In the genomic region with DNA sequence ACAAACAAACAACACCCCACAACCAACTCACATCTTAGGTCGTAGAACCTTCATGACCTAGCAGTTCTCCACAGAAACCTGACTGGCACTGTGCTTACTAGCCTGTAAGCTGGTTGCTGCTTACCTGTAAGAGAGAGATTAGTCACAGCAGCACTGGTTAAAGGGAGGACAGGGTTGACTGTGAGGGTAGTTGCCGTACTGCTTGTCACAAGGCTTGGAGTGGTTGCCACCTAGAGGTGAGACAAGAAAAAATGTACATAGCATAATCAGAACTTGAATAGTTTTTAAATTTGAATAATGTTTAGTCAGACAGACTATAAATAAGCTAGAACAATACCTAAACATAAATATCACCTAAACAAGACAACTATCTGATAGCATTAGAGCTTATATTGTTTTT, we compare ENCODE assay signal across 13 mouse cellular contexts.
DNase-seq lines count a peak whose midpoint lies in the region; ATAC-seq and TF ChIP-seq lines count a peak whose summit lies in the region.
"Had no signal": no experiment of that assay in that cellular context is flagged by ENCODE, and none has a peak within 500 bp of the region (broad histone marks: within the 10 kb centered on the region; RNA-seq: fewer than 3 reads in every experiment).

No protein-coding gene starts in this region.

- H3K9me3 ChIP-seq in hindbrain, postnatal 0 days (ENCODE audit: low read length), result no peaks in the 10 kb centered on the region
- no peaks in the 10 kb centered on the region for H3K9me3 ChIP-seq in hindbrain, embryonic 12.5 days (replicated peaks)
- no peaks in the 10 kb centered on the region for H3K9me3 ChIP-seq in midbrain, embryonic 11.5 days (ENCODE audit: control insufficient read depth, low read length)
- no peaks in the 10 kb centered on the region for H3K9me3 ChIP-seq in midbrain, embryonic 15.5 days
- H3K9me3 ChIP-seq in MEL (replicated peaks; ENCODE audit: insufficient read depth, low read length), result no peaks in the 10 kb centered on the region
- H3K9me3 ChIP-seq: embryonic facial prominence, embryonic 10.5 days; heart, embryonic 12.5 days; hindbrain, embryonic 15.5 days had no signal

- TF ChIP-seq CTCF in hindbrain, postnatal 0 days (IDR thresholded peaks at IDR 0.05; ENCODE audit: low read depth), result peak; percentile 52
- peak; percentile 14 to 55 (median 33); a peak in 3 of 6 replicates for TF ChIP-seq CTCF in MEL (IDR thresholded peaks at IDR 0.05 in 2 of 3, conservative IDR thresholded peaks at IDR 0.05 in 1 of 3; ENCODE audit: control insufficient read depth in 1 of 3, insufficient read depth in 1 of 3, low read depth in 2 of 3, low read length in 3 of 3, poor library complexity in 1 of 3, severe bottlenecking in 1 of 3)

- H3K4me2 ChIP-seq in hindbrain, postnatal 0 days (ENCODE audit: low read depth, low read length), result no peak overlapping the region
- H3K4me2 ChIP-seq in hindbrain, embryonic 12.5 days (replicated peaks), result no peak overlapping the region
- H3K4me2 ChIP-seq in midbrain, embryonic 11.5 days, result no peak overlapping the region
- no peak overlapping the region for H3K4me2 ChIP-seq in midbrain, embryonic 15.5 days
- H3K4me2 ChIP-seq: heart, embryonic 12.5 days; hindbrain, embryonic 15.5 days had no signal

- no peak overlapping the region for H3K27ac ChIP-seq in hindbrain, postnatal 0 days
- H3K27ac ChIP-seq in hindbrain, embryonic 12.5 days, result no peak overlapping the region
- no peak overlapping the region for H3K27ac ChIP-seq in midbrain, embryonic 11.5 days (ENCODE audit: low read depth, low read length)
- H3K27ac ChIP-seq in midbrain, embryonic 15.5 days, result no peak overlapping the region
- no peak overlapping the region for H3K27ac ChIP-seq in MEL (ENCODE audit: control insufficient read depth, low read depth, low read length)
- H3K27ac ChIP-seq: embryonic facial prominence, embryonic 10.5 days; hindbrain, embryonic 15.5 days had no signal

- 84% methylated on average over 2 of the region's 2 CpGs for WGBS in hindbrain, postnatal 0 days
- WGBS in hindbrain, embryonic 12.5 days, result 83% methylated on average over 2 of the region's 2 CpGs
- 91% methylated on average over 2 of the region's 2 CpGs for WGBS in midbrain, embryonic 11.5 days
- 81% methylated on average over 2 of the region's 2 CpGs for WGBS in midbrain, embryonic 15.5 days

- TF ChIP-seq POLR2A in MEL (IDR thresholded peaks at IDR 0.05; ENCODE audit: control insufficient read depth in 1 of 2, insufficient read depth in 1 of 2, low read depth in 1 of 2, low read length in 2 of 2, poor library complexity in 1 of 2), result no peak

- no peak for ATAC-seq in hindbrain, postnatal 0 days
- ATAC-seq in hindbrain, embryonic 12.5 days (ENCODE audit: low FRiP score), result no peak
- no peak for ATAC-seq in midbrain, embryonic 11.5 days (ENCODE audit: low FRiP score)
- ATAC-seq in midbrain, embryonic 15.5 days (replicated peaks), result no peak; the same call in 1 of the 2 replicates

- TF ChIP-seq EP300 in MEL (IDR thresholded peaks at IDR 0.05; ENCODE audit: low read depth in 1 of 2, low read length in 2 of 2), result no peak

- H3K9ac ChIP-seq in hindbrain, postnatal 0 days (replicated peaks; ENCODE audit: low read length), result no peak overlapping the region
- no peak overlapping the region for H3K9ac ChIP-seq in hindbrain, embryonic 12.5 days
- H3K9ac ChIP-seq in midbrain, embryonic 11.5 days (ENCODE audit: low read length), result no peak overlapping the region
- no peak overlapping the region for H3K9ac ChIP-seq in midbrain, embryonic 15.5 days
- no peak overlapping the region for H3K9ac ChIP-seq in MEL (ENCODE audit: control insufficient read depth, low read depth, low read length, poor library complexity, severe bottlenecking)
- H3K9ac ChIP-seq: heart, embryonic 12.5 days; hindbrain, embryonic 15.5 days had no signal

- intact Hi-C loops in left cerebral cortex, postnatal 10 days (cut with DNase I), result no loop called here
- intact Hi-C loops in left cerebral cortex, postnatal 14 days (cut with DNase I), result no loop called here

- H3K36me3 ChIP-seq in hindbrain, postnatal 0 days (ENCODE audit: insufficient read depth, low read length), result peaks cover 36% of the 10 kb centered on the region
- peaks cover 51% of the 10 kb centered on the region for H3K36me3 ChIP-seq in hindbrain, embryonic 12.5 days
- peaks cover 12% of the 10 kb centered on the region for H3K36me3 ChIP-seq in midbrain, embryonic 11.5 days (ENCODE audit: control insufficient read depth, insufficient read depth, low read length)
- H3K36me3 ChIP-seq in midbrain, embryonic 15.5 days (replicated peaks), result peaks cover 30% of the 10 kb centered on the region
- H3K36me3 ChIP-seq in MEL (ENCODE audit: control insufficient read depth in 1 of 2, insufficient read depth in 2 of 2, low read length in 2 of 2), result peaks cover 0 to 5% of the 10 kb centered on the region in 2 experiments; a peak in 3 of 4 replicates
- peaks cover 19% of the 10 kb centered on the region for H3K36me3 ChIP-seq in splenic B cell, adult 2 months (ENCODE audit: control insufficient read depth, insufficient read depth, low read length, poor library complexity, severe bottlenecking)

- no peaks in the 10 kb centered on the region for H3K27me3 ChIP-seq in hindbrain, postnatal 0 days (ENCODE audit: insufficient read depth, low read length)
- no peaks in the 10 kb centered on the region for H3K27me3 ChIP-seq in hindbrain, embryonic 12.5 days
- H3K27me3 ChIP-seq in midbrain, embryonic 11.5 days (ENCODE audit: control insufficient read depth, insufficient read depth, low read length), result no peaks in the 10 kb centered on the region
- H3K27me3 ChIP-seq in midbrain, embryonic 15.5 days (replicated peaks), result no peaks in the 10 kb centered on the region
- H3K27me3 ChIP-seq in MEL (ENCODE audit: control insufficient read depth in 1 of 2, insufficient read depth in 2 of 2, low read length in 2 of 2), result no peaks in the 10 kb centered on the region
- H3K27me3 ChIP-seq in splenic B cell, adult 2 months (ENCODE audit: control insufficient read depth, insufficient read depth, low read length, poor library complexity, severe bottlenecking), result no peaks in the 10 kb centered on the region
- H3K27me3 ChIP-seq: heart, embryonic 12.5 days; hindbrain, embryonic 15.5 days had no signal

- no peak overlapping the region for H3K4me3 ChIP-seq in hindbrain, postnatal 0 days (ENCODE audit: low read length)
- no peak overlapping the region for H3K4me3 ChIP-seq in hindbrain, embryonic 12.5 days
- H3K4me3 ChIP-seq in midbrain, embryonic 11.5 days (ENCODE audit: low read depth, low read length), result no peak overlapping the region
- no peak overlapping the region for H3K4me3 ChIP-seq in midbrain, embryonic 15.5 days
- H3K4me3 ChIP-seq in MEL (ENCODE audit: control insufficient read depth in 1 of 2, insufficient read depth in 1 of 2, low read depth in 2 of 2, low read length in 2 of 2), result no peak overlapping the region
- H3K4me3 ChIP-seq: embryonic facial prominence, embryonic 10.5 days; heart, embryonic 12.5 days; hindbrain, embryonic 15.5 days had no signal

- DNase-seq in hindbrain, postnatal 0 days (ENCODE audit: low spot score), result no peak
- peak; percentile 64 for DNase-seq in midbrain, embryonic 11.5 days (ENCODE audit: low spot score, missing footprints)
- DNase-seq in MEL (ENCODE audit: low read depth, low spot score), result peak; percentile 45
- peak; percentile 8 for DNase-seq in splenic B cell, adult 2 months (ENCODE audit: low read depth, low spot score)
- DNase-seq in left cerebral cortex, postnatal 10 days (ENCODE audit: extremely low spot score in 1 of 2, low spot score in 2 of 2), result no peak
- no peak for DNase-seq in left cerebral cortex, postnatal 14 days (ENCODE audit: low spot score in 2 of 2)
- DNase-seq: cerebellum, adult 11-12 months; kidney, postnatal 14 days had no signal

- H3K4me1 ChIP-seq in hindbrain, postnatal 0 days (ENCODE audit: insufficient read depth, low read length), result no peaks in the 10 kb centered on the region
- H3K4me1 ChIP-seq in hindbrain, embryonic 12.5 days, result no peaks in the 10 kb centered on the region
- no peaks in the 10 kb centered on the region for H3K4me1 ChIP-seq in midbrain, embryonic 11.5 days (ENCODE audit: control insufficient read depth, insufficient read depth, low read length)
- no peaks in the 10 kb centered on the region for H3K4me1 ChIP-seq in midbrain, embryonic 15.5 days
- no peaks in the 10 kb centered on the region for H3K4me1 ChIP-seq in MEL (ENCODE audit: control insufficient read depth in 1 of 2, insufficient read depth in 2 of 2, low read length in 2 of 2)
- H3K4me1 ChIP-seq: embryonic facial prominence, embryonic 10.5 days; heart, embryonic 12.5 days; hindbrain, embryonic 15.5 days had no signal

- peak; percentile 53 for TF ChIP-seq RAD21 in MEL (IDR thresholded peaks at IDR 0.05; ENCODE audit: low read depth, low read length)

- H3K79me2 ChIP-seq in MEL (ENCODE audit: control insufficient read depth, insufficient read depth, low read length, poor library complexity), result no peaks in the 10 kb centered on the region

TF ChIP-seq in MEL, 35 proteins besides CTCF, POLR2A, EP300 and RAD21:
- TF ChIP-seq UBTF (IDR thresholded peaks at IDR 0.05; ENCODE audit: borderline replicate concordance, insufficient read depth, low read depth, low read length) (no peak), SMC3 (IDR thresholded peaks at IDR 0.05; ENCODE audit: low read depth, low read length) (peak; percentile 56), SIN3A (IDR thresholded peaks at IDR 0.05; ENCODE audit: low read length) (no peak), ZC3H11A (IDR thresholded peaks at IDR 0.05; ENCODE audit: low read depth, low read length) (peak; percentile 38; the same call in 1 of the 2 replicates), GATA1 (IDR thresholded peaks at IDR 0.05; ENCODE audit: low read depth, low read length) (no peak), POLR2AphosphoS2 (IDR thresholded peaks at IDR 0.05; ENCODE audit: low read length) (no peak)

Comparison
In these comparisons a context has a peak if more than half of its experiments do, and no peak if none do; other contexts are left out.
1. DNase-seq: peak in midbrain, embryonic 11.5 days (single experiment), MEL (single experiment) and splenic B cell, adult 2 months (single experiment); none in hindbrain, postnatal 0 days (single experiment), left cerebral cortex, postnatal 10 days (0 of 2) and left cerebral cortex, postnatal 14 days (0 of 2).